Mouse (Mus musculus) lung, postnatal 4 days (tissue): ENCODE measurements around the gene Pnrc1.
"Not testable (repeated sequence)": the region's sequence is repeated elsewhere in the genome, so short reads cannot be mapped to it uniquely, and the experiment has no call there.

Source experiments
- DNase-seq, 2 experiments: peaks; one replicate each; pipeline ENCODE4 v3.0.0; 2021

The Pnrc1 gene

DNA sequence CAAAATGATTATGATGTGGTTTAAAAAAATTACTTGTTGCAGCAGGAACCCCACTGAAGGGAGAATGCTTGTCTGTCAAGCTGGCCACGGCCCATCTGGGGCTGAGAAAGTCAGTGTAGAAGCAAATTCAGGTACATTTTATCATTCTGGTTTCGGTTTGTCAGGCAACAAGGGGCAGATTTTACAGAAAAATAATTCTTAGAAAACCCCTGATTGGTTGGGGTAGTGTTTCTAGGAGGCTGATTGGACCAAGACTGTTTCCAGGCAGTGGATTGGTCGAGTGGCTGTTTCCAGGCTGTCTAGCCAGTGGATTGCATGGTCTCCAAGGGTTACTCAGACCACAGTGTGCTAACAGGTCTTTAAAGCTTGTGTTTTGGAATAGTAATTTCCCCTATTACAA lies at the start of gene Pnrc1:
Gene Pnrc1, minus strand, starts transcription at position 162 of the 400 bp plus-strand sequence.
- DNase-seq = peak; percentile 59 to 71

DNA sequence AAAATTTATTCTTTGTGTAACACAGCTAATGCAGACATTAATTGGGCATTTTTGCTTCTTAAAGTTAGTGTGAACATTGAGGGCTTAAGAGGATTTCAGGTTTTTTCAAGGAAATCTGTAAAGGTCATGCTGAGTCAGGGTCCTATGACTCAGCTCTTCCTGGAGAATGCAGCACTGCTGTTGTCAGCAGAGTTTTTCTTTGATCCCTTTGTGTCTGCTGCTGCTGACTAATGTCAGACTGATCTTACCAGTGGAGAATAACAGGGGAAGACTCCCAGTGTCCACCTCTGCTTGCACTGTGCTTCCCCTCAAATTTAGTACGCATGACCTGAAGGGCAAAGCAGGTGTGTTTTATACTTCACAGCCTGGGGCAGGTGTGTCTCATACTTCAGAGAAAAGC lies 48.0 kb upstream of the Pnrc1 start:
- DNase-seq = no peak

DNA sequence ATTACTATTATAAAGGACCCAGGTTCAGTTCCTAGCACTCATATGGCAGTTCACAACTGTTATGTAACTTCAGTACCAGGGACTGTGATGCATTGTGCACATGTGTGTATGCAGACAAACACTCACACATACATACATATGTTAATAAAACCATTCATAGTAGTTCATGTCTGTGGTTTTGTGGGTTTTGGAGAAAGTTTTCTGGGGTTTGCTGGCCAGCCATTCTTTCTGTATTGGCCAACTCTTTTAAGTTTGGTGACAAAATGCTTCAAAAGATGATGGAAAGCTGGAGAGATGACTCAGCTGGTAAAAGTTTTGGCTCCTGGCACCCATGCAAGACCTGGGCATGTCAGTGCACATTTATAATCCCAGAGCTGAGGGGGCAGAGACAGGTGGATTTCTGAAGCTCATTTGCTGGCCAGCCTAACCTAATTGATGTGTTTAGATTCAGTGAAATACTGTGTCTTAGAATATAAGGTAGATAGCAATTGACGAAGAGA lies 43.0 kb upstream of the Pnrc1 start:
- no peak for DNase-seq

DNA sequence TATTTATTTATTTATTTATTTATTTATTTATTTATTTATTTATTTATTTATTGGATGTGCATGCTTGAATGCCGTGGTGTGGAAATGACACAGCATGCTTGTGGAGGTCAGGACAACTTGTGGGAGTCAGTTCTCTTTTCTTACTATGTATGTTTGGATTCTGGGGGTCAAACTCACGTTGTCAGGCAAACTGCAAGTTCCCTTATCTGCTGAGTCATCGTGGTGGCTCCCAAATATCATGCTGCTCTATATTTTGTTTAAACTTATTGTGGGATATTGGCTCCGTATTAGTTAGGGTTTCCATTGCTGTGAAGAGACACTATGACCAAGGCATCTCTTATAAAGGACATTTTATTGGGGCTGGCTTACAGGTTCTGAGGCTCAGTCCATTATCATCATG lies 41.2 kb upstream of the Pnrc1 start:
- no peak for DNase-seq

DNA sequence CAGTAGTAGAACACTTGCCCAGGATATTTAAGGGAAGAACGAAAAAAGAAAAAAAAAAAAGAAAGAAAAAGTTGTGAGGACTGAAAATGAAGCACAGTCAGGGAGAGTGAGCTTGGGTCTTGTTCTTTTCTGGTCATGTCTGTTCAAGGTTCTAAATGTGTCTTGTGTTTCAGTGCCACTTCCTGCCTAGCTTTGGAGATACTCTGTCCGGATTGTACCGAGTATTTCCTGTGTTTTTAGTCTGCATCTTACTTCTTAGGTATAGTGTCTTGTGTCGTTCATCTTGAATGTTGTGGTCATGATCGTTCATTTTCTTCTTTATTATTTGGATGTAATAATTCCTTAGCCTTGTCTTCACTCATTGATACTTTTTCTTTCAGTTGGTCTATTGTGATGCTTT lies 25.9 kb upstream of the Pnrc1 start:
- DNase-seq = no peak

DNA sequence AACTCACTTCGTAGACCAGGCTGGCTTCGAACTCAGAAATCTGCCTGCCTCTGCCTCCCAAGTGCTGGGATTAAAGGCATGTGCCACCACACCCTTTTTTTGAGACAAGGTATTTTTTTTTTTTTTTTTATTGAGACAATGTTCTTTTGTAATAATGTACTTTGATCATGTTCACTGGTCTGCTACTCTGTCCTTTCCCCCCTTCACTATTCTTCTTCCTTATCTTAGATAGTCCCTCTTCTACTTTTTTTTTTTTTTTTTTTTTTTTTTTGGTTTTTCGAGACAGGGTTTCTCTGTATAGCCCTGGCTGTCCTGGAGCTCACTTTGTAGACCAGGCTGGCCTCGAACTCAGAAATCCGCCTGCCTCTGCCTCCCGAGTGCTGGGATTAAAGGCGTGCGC lies 24.2 kb upstream of the Pnrc1 start:
- not testable (repeated sequence) for DNase-seq

DNA sequence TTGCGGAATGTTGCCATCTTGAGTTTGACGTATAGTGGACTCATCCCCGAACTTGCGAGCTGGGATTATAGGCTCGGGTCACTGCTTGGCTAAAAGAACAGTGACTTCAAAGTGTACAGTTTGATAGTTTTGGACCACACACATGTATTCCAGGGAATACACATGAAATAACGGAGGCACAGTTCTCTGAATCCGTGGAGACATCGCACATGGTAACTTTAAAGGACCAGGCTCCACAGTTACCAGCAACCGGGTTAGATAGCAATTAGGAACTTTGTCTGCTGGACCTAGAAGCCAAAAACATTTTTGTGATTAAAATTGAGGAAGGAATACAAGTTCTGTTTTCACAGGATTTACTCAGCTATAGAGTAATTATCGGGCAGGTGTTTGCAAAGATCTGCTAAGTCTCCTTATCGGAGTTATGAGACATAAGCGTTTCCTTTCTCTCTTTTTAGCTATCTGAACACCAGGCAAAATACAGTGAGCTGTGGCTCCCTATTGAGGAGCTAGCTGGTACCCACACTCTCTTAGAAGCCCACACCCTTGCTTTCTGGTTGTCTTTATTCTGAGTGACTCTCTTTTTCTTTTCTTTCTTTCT lies 21.0 kb upstream of the Pnrc1 start:
- no peak for DNase-seq

DNA sequence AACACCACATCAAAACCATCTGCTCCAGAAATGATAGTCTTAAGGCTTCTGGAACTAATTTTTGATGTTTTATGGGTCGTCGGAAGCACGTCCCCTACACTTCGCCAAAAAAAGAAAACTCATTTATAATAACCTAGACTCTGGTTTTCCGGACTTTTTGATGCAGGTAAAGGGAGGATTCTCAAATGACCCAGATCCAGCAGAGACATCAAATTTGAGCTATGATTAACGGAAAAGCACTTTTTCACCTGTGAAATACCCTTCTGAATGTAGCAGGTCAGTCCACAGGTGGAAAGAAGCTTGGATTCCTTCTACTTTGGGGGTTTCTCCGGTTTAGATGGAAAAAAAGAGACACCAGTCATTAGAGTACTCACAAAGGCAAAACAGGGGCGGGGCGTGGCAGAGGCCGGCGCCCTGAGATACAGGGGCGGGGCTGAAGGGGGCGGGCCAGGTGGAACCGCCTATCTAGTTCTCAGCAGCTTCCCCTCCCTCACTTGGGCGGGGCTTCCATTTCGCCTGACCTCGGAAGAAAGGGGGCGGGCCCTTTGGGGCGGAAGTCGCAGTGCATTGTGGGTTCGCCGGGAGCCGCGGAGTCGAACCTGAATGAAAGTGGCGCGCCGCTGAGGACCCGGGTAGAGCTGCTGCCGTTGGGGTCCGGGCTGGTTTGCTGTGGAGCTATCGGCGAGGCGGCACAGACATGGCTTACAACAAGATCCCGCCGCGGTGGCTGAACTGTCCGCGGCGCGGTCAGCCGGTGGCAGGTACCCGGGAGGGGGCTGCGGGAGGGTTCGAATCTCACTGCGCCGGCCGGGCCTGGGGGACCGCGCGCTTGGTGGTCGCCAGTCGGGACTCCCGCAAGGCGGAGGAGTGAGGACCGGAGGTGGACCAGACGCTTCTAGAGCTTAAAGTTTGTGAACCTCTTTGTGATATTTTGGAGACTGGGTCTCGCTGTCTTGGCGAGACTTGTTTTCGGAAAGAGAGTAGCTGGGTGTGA lies 20.1 kb upstream of the Pnrc1 start, which contains the start of gene Rngtt:
Gene Rngtt, plus strand, starts transcription at position 548 of the 994 bp plus-strand sequence.
- peak; percentile 97 to 98 for DNase-seq

DNA sequence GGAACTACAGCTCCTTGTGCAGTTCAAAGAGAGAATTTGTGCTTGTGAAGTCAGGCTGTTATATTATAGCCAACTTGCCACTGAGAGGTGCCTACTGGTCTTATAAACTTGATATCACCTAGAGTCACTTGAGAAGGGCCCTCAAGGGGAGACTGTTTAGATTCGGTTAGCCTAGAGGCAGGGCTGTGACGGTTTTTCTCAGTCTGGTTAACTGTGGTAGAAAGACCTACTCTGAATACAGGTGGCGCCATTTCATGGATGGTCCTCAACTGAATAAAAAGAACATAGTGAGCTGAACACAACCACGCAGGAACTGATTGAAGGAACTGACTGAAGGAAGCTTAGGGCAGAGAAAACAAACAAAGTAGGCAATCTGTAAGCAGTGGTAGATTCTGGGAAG lies 17.2 kb upstream of the Pnrc1 start:
- DNase-seq = no peak

DNA sequence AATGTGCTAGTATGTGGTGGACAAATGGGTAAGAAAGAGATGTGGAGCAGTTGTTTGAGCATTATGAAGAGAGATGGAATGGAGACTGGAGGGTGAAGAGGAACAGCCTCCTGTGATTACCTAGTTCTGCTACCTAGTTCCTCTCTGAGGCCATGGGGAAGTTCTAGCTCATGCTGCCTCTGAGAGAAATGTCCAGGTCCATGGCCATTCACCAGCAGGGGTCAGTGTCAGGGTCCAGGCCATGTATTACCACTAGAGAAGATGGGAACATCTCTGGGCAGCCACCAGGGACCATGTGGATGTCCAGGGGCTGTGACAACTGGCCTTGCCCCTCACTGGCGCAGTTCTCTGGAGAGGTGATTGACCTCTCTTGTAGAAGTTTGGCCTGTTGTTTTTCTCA lies 13.1 kb upstream of the Pnrc1 start:
- DNase-seq = no peak

DNA sequence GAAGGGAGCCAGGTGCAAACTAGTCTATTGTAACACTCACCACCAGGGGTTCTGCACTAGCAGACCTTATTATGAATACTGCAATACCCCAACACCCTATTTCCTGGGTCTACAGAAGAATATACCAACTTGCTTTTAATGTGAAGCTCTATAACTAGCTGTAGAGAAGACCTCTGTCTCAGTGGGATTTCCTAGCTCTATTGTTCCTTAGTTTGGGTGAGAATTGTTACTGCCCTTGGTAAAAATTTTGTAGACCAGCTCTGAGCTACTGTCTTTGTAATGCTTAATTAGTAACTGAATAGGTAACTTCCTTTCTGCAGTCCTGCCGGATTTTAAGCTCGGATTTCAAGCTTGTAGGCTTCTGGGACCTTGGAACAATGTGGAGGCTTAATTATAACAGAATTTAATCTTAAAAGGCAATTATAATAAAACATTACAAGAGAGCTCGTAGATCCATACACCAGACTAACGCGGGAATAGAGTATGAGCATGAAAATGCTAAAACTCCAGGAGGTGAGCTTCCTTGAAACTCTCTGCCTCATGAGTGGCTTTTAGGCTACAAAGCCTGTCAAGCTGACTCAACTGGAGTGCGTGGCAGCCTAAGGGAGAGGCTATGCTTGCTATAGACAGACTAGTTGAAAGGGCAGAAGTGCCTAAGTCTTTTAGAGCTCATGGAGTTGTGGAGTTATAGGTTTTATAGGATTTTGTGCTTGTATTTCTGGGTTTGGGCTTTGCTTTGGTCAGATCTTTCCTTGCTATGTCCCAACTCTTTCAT lies 11.1 kb upstream of the Pnrc1 start:
- DNase-seq = not testable (repeated sequence)

DNA sequence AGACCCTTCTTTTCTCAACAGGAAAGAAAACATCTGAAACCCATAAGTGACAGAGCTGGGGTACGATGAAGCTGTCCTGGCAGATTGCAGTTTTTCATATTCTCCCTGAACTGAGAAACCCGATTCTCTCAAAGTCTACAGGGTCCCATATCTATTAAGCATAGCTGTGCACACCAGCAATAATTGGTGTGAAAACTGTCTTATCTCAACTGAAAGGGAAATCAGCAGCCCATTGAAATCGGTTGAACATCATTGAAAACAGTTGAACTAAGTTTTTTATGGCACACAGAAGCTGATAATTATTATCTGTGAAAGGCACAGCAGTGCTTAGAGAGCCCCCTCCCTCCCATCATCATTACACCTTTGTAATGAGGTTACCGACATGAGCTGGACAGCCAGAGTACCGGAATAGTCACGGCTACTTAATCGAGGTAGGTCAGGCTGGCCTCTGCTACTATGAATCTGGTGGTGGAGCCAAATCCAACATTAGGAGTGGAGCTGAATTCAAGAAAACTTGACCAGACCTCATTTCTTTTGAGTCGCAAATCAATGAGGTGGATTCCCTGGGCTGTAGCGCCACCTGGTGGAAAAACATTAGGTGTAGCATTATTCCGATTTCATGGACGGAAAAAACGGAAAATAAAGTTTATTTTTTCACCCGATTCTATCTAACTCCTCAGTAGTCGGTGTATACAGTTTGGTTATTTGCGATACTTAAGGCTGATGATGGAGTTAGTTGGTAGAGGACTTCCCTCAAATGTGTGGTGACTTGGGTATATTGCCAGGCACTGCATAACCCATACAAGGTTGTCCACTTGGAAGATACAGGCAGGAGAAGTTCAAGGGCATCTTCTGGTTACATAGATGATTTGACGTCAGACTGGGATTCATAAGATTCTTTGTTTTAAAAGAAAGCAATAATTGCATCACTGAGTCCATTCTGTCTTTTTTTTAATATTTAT lies 2.7 kb upstream of the Pnrc1 start:
- DNase-seq = peak; percentile 54 to 81

DNA sequence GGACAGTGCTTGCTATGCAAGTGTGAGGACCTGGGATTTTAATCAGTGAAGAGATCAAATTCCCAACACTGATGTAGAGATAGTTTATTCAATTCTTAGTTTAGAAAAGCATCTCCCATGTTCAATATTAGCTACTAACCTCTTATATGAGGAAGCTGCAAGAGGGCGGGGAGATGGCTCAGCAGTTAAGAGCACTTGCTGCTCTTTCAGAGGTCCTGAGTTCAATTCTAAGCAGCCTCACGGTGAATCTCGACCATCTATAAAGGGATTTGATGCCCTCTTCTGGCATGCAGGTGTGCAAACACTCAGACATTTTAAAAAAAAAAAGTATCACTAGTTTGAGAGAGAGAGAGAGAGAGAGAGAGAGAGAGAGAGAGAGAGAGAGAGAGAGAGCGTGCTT lies 915 bp upstream of the Pnrc1 start:
- no peak for DNase-seq

DNA sequence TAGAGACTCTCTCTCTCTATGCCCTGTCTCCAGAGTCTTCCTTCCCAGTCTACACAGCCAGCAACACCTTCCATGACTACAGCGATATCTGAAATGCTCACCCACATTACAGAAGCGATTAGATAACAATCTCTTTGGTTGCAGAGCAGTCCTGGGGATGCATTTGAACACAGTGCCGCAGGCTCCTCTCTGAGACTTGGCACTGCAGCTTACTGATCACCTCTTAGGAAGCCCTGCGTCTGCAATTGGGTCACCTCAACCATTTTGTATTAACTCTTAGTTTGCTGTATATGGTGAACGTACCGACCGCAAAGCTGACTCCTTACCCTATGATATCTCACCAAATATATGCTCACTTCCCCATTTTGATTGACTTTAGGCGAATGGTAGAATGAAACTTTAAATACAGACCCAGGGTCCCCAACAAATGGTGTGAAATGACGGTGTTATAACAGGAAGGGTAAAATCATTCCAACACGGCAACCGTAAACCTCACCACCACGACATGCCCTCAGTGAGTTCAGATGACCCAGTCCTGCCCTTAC lies 785 bp downstream of the Pnrc1 start:
- DNase-seq = no peak

DNA sequence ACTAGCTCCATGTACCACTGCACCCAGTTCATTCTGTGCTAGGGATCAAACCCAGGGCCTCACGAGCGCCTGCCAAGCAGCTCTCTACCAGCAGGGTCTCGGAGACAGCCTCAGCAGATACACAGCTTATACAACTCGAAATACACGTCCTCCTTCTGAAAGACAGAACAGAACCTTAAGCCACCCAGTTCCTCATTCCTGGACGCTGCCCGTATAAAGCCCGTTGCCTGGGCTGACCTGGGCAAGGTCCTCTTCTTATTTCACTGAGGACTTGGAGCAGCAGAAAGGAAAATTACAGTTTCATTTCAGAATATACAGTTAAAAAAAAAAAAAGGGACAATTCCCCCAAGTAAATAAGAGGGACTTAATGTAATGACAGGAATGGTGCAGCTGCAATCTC lies 4.5 kb downstream of the Pnrc1 start:
- no peak for DNase-seq

DNA sequence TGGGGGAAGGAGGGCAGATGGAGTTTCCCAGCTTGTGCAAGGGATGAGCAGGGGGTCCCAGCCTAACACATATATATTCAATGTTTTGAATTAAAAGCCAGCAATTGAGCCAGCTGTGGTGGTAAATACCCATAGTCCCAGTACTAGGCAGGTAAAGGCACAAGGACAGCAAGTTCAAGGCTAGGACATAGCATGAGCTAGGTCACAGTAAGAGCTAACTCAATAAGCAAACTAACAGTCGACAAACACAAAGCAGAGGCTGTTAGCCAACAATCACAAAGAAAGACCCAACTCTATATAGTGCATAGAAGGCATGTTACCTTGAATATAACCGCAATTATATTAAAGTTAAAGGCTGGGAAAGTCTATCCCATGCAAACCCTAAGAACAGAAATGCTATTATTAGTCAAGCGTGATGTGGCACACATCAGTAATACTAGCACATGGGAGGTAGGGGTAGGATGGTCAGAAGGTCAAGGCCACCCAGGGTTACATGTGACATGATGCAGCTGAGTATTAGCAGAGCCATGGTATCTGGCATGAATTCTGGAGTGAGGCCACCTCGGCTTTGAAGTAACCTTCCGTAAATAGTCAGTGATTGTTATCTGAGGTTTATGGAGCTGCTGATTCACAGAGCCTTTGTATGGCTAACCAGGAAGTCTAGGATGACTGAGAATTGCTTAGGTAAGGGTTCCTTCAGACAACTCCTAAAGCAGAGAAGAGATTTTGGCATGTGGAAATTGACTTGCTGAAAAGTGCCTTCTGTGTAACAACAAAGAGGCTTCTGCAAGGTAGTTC lies 5.7 kb downstream of the Pnrc1 start:
- DNase-seq = no peak

DNA sequence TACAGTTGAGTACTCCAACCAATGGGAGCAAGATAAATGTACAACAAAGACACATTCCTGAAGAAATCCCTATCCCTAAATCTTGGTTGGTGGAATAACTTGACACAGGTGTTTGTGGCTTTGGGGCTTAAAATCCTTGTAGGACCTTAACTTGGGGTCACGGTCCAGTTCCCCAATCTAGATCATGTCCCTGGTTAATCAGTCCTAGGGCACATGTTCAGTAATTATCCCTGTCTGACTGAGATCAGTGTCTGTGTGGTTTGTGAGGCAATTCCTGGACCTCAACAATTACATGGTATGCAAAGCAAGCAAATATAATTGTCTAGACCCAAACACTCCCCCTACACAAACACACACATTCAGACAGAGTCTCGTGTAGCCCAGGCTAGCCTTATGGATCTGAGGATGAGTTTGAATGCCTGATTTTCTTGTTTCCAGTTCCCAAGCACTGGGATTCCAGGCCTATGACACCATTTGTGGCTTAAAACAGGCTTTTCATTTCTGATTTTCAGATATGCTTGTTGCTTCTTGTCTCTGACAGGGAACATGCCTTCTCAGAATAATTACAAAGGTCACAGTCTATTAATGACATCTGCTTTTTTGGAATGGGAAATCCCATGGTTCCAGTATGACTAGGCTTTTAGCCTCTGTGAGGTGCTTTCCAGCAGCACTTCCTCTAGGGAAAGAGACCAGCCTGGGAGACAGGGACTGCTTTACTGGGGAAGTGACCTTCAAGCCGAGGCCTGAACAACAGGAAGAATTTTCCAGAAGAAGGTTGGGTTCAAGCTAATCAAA lies 7.9 kb downstream of the Pnrc1 start:
- DNase-seq = no peak

DNA sequence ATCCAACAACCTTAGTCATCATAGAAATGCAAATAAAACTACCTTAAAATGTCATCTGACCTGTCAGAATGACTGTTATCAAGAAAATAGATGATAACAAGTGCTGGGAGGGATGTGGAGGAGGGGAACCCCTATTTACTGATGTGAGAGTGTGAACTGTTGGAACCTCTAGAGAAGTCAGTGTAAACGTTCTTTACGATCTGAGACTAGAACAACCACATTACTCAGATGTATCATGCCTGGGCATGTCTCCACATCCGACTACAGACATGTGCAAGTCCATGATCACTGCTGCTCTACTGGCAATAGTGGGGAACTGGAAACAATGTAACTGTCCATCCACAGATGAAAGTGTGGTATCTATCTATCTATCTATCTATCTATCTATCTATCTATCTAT lies 16.5 kb downstream of the Pnrc1 start:
- DNase-seq = no peak

DNA sequence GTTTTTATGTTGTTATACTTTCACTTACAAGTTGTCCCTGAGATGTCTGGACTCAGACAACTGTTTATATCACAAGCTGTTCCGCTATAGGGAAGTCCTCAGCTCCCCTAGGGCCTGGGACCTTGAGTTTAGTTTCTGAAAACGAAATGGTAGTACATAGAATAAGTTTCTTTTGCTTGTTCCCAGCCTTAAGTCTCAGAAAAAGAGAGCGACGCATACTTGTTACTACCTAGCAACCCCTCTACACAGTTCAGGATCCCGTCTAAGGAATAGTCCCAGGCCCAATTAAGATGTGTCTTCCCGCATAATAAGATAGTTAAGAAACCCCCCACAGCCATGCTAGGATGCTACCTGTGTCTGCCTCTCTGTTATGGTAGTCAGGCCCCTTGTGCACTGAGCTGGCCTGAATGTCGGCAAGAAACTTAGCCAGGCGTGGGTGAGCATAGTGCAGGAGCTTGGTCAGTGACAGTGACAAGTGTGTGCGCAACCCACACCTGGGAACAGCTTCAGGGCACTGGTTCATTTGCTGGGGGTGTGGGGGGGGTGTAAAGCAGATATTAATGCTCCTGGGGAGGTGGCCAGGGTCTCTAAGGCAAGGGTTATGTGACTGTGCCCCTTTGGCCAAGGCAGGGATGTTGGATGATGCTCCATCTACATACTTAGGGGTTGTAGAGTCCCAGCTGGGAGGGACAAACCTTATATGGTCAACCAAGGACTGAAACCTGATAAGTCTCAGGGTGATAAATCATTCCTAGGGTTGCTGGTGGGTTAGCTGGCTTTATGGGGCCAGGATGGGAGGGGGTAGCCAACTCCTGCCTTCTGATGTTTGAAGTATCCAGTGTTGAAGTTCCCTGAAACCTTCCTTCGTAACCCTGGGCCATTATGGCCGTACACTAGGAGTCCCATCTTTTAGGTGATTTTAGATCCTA lies 19.3 kb downstream of the Pnrc1 start:
- DNase-seq = no peak
